Mouse (Mus musculus) limb, embryonic 11.5 days (tissue): ENCODE measurements at regions not wholly inside any gene's neighbourhood (a gene's known extent, or its start where the extent isn't known, plus 50 kb on each side); places are given as distances from the start of the nearest gene placed in this dataset.
"Not testable (repeated sequence)": the region's sequence is repeated elsewhere in the genome, so short reads cannot be mapped to it uniquely, and the experiment has no call there.

Source experiments
- ATAC-seq: fragments of 200-750 bp; cut with Nextera tagmentation; 2 replicates; pipeline ENCODE4 v1.8.0; 2017; ENCODE audit warnings: low read depth; ENCODE audit not compliant: insufficient number of reproducible peaks, low FRiP score, low TSS enrichment
- DNase-seq: peaks from one replicate; pipeline ENCODE4 v3.0.0-alpha.2; 2015; ENCODE audit warnings: low spot score
- H3K27ac ChIP-seq: fragments of 300-500 bp; sonication (generic); replicated peaks from 2 replicates; pipeline ENCODE4 v1.5.1; 2014; ENCODE audit warnings: low read depth, mild to moderate bottlenecking, low read length
- H3K27me3 ChIP-seq: fragments of 300-500 bp; sonication (generic); 2 replicates; pipeline ENCODE4 v1.6.1; 2014; ENCODE audit warnings: mild to moderate bottlenecking, low read length, mixed read lengths; ENCODE audit not compliant: control insufficient read depth, insufficient read depth
- H3K36me3 ChIP-seq: fragments of 300-500 bp; sonication (generic); 2 replicates; pipeline ENCODE4 v1.6.1; 2014; ENCODE audit warnings: mild to moderate bottlenecking, low read length, moderate library complexity, mixed read lengths; ENCODE audit not compliant: control insufficient read depth, insufficient read depth
- H3K4me1 ChIP-seq: fragments of 300-500 bp; sonication (generic); 2 replicates; pipeline ENCODE4 v1.6.1; 2014; ENCODE audit warnings: low read length, mixed read lengths; ENCODE audit not compliant: control insufficient read depth, insufficient read depth
- H3K4me2 ChIP-seq: fragments of 300-500 bp; sonication (generic); 2 replicates; pipeline ENCODE4 v1.6.1; 2014; ENCODE audit warnings: low read depth, mild to moderate bottlenecking, moderate library complexity; ENCODE audit not compliant: severe bottlenecking
- H3K4me3 ChIP-seq: fragments of 300-500 bp; sonication (generic); 2 replicates; pipeline ENCODE4 v1.5.1; 2014; ENCODE audit warnings: low read depth, low read length
- H3K9ac ChIP-seq: fragments of 300-500 bp; sonication (generic); 2 replicates; pipeline ENCODE4 v1.6.1; 2014; ENCODE audit warnings: mild to moderate bottlenecking, low read length
- H3K9me3 ChIP-seq: fragments of 300-500 bp; sonication (generic); 2 replicates; pipeline ENCODE4 v1.6.1; 2016; ENCODE audit warnings: low read length; ENCODE audit not compliant: control insufficient read depth
- WGBS: fragments of 180-500 bp; shearing (Covaris S2); extraction: QIAGEN DNeasy Blood & Tissue Kit; methylation state at CpG from one replicate; pipeline ENCODE4 v1.1.7; 2014; 5-methylcytosine and 5-hydroxymethylcytosine counted together

GRCm38 (mm10) chr5:108903134-108903923 lies 50.9 kb upstream of the Vmn2r9 start:
- H3K36me3 ChIP-seq, H3K9me3 ChIP-seq, H3K4me3 ChIP-seq, H3K27ac ChIP-seq, H3K27me3 ChIP-seq, H3K4me1 ChIP-seq, H3K9ac ChIP-seq: not testable (repeated sequence)
- peak overlapping the region; percentile 25; the same call in 1 of the 2 replicates for H3K4me2 ChIP-seq
- DNase-seq (peak; percentile 32), ATAC-seq (peak; percentile 96)
- WGBS: 2% methylated on average over 24 of the region's 65 CpGs
